Mouse (Mus musculus): Measurements from ENCODE around the gene Efna2.
"Not testable (repeated sequence)": the region's sequence is repeated elsewhere in the genome, so short reads cannot be mapped to it uniquely, and the experiment has no call there.

Gene Efna2

DNA sequence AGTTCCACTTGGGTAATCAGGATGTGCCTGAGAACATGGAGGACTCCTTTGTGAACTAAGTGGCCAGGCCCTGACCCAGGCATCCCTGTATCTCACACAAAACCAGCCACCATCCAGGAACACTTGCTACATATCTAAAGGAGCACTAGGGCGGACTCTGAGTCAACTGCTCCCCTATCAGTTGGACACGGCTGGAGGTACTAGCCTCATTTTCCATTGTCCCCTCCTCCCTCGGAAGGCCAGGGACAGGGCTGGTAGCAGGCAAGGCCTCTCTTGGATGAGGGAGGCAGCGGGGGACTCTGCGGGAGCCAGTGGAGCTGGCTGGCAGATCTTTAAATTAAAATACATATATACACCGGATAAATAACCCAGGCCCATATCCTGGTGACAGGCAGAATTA, 14.7 kb downstream of the Efna2 start:
- DNase-seq, result no peak

DNA sequence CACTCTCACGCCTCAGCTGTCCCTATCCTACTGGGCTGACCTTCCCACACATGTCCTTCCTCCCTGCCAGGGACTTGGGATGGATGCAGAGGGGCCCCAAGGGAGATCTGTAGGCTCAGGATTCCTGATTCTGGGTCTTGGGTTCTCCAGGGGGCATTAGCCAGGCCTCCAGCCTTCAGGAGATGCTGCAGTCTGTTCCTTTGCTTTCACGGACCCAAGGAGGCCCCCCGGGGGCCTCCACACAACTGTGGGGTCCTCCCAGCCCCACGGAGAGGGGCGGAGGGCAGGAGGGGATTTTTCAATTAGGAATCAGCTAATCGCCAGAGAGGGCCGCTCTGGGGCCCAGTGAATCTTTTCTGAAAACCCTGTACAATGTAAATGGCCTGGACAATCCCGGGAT, 15.2 kb downstream of the Efna2 start:
- DNase-seq, result no peak

DNA sequence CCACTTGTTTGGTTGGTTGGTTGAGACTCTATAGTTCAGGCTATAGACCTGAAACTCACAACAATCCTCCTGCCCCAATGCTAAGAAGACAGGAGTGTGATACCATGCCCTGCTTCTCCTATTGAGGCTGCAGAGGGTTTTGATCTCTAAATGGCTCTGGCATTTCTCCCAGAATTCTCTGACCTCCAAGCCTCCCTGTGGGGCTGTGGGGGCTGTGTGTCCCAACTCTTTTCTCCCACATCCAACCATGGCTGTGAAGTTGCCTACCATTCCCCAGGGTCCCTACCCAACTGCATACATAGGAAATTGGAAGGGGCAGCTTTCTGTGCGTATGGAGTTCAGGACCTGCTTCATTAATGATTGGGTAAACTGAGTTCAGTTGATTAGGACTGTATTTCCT, 16.9 kb downstream of the Efna2 start:
- no peak for DNase-seq

DNA sequence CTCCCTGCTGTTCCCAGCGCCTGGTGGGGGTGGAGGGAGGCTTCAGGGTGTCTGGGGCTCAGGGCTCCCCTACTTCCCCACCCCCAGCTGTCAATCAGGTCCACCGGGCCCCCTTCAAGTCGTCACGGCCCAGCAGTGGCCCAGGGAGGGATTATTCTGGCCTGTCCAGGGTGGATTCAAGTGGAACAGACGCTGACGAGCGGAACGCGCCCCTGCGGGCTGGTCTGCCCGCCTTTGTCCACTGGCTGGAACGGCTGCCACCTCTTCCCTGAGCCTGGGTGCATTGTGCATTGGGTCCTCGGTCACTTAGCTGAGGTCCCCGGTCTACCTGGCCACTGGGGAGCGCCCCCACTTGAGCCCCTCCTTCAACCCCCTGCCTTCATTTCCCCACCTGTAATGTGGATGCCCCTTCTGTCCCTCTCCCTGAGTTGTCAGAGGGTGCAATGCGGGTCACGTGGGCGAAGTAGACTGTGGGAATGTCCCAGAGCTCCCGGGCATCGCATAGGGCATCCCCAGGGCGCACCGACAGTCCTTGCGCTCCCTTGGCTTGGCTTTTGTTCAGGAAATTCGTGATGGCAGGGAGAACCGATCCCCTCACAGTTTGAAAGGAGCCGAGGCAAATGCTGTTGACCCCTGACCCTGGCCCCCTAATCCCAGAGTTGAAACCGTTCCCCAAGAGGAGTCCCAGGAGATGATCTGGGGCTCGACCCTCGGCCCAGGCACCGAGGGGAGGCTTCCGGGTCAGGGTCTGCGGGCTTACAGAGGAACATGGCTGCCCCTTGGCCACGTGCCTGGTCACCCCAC, 17.7 kb downstream of the Efna2 start:
- DNase-seq, result no peak

DNA sequence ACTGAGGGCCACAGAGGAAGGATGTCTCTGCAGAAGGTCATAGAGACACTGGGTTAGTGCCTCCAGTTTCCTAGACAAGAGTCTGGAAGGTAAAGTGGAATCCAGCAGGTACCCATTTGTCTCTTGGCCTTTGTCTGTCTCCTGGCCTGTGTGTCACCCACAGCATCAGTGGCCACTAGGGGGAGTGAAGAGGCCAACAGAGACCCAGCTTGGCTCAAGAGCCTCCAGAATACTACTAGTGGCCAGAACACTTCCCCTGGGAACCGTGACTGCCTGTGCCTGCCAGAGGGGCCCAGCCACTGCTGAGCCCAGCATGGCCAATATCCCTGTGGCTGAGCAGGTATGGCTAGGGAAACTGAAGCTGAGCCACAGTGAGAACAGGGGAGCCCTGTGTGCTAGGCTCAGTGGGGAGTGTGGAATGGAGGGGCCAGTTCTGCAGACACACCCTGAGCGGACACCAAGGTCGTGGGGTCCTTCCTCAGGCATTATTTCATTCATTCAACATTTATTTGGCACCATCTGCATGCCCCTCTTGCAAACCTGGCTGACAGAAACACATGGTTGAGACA, 20.2 kb downstream of the Efna2 start:
- DNase-seq, result peak; percentile 93 to 95

DNA sequence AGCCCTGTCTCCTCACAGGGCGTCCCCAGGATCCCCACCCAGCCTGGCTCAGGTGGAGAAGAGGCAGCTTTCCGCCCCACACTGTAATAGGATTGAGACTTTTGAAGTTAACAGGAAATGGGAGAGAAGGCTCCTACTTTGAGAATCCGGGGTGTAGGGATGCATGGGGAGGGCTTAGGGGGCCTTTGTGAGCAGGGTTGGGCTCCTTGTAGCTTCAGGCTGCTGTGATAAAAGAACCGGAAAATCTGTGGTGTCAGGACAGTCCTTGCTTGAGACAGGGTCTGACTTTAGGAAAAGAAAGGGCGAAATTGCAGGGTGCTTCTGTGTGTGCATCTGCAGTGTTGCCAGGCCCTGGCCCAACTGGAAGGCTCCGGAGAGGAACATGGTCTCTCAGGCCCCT, 21.2 kb downstream of the Efna2 start:
- DNase-seq, result no peak

DNA sequence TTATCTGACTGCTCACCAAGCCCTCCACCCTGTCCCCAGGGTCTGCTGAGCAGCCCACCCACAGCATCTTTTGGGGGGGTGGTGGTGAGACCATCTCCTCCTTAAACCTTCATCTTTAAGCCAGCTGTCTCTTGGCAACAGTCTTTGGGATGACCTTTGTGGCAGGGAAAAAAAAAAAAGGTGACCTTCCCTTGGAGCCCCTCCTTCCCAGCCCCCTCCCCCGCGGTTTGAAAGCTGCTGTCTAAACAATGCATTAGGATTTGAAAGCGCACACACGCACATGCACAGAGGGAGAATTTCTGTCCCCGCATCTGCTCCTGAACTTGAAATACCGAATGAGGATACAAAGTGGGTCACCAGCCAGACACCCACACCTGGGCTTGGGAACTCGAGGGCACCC, 24.8 kb downstream of the Efna2 start:
- no peak for DNase-seq

DNA sequence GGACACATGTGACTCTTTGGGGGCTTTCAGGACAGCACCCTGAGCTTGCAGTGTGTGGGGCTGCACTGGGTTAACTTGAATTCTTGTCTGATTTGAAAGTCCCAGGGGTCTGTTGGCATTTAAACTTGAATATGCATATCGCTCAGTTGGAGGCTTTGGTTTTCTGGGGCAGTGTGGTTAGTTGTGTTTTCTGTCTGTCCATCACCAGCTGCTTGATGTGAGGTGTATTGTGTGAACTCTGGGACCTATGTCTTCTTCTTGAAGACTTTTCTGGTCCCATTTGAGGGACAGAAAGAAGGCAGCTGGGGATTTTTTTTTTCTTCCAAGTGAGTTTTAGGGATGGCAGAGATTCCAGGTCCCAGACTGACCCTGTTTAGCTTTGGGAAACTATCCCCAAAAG, 27.9 kb downstream of the Efna2 start:
- DNase-seq, result no peak

DNA sequence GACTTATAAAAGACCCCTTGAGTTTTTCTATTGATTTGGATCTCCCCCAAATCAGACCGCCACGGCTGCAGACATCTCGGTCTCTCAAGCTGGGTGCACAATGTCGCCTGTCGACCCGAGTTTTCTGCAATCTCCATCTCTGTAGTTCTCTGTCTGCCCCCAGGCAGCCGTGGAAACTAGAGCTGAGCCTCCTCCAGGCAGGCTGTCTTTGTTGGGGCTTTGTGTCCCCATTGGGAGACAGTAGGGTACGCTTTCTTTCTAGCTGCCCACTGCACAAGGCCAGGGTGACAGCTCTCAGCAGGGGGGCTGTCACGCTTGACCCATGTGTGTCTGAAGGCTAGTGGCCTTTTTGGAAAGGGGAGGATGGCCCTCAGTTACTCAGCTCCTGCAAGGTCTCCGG, 28.4 kb downstream of the Efna2 start:
- DNase-seq, result no peak

DNA sequence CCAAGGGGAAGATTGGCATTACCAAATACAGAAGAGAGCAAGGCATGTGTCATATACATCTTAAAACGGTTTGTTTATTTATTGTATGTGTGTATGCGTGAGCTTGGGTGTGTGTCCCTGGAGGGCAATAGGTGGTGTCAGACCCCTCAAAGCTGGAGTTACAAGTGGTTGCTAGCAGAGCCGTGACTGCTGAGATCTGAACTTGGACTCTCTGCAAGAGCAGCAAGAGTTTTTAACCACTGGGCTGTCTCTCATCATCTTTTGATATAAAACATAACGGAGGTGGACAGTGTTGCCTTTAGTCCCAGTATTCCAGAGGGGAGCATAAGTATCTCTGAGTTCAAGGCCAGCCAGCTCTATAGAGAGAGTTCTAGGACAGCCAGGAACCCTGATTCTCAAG, 29.0 kb downstream of the Efna2 start:
- no peak for DNase-seq

DNA sequence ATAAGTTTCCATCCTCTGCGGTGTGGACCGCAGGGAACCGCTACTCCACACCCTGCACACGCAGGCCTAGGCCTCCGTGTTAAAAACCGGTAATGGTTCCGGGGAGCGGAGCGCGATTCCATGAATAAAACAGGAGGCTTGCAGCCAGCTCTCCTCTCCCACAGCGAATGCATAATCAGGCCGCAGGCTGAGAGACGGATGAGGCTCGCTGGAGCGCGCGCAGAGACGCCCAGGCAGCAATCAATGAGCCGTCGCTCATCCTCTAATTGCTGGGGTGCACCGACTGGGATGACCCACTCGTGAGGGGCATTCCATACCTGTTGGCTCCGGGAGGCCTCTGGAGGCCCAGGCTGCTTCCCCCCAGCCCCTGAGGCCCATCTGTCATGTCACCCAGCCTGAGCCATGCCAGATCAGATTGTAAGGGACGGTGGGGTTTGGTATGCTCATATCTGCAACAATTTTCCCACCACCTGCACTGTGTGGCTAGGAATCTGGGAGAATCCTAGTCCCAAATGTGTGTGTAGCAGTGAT, 29.6 kb downstream of the Efna2 start:
- DNase-seq, result peak; percentile 45 to 51

DNA sequence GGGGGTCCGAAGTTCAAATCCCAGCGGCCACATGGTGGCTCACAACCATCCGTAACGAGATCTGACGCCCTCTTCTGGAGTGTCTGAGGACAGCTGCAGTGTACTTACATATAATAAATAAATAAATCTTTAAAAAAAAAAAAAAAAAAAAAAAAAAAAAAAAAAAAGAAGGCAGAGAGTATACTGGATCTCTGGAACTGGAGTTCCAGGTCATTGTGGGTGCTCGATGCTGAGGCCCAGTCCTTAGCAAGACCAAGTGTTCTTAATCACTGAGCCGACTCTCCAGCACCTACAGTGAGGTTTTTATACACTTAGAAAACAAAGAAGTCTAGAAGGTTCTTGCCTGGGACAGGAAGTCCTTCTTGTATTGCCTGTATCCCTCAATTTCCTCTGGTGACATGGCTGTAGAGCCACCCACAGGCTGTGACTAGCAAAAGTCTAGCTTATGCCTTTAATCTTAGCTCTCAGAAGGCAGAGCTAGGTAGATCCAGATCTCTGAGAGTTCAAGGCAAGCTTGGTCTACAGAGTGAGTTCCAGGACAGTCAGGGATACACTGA, 32.3 kb downstream of the Efna2 start:
- not testable (repeated sequence) for DNase-seq

DNA sequence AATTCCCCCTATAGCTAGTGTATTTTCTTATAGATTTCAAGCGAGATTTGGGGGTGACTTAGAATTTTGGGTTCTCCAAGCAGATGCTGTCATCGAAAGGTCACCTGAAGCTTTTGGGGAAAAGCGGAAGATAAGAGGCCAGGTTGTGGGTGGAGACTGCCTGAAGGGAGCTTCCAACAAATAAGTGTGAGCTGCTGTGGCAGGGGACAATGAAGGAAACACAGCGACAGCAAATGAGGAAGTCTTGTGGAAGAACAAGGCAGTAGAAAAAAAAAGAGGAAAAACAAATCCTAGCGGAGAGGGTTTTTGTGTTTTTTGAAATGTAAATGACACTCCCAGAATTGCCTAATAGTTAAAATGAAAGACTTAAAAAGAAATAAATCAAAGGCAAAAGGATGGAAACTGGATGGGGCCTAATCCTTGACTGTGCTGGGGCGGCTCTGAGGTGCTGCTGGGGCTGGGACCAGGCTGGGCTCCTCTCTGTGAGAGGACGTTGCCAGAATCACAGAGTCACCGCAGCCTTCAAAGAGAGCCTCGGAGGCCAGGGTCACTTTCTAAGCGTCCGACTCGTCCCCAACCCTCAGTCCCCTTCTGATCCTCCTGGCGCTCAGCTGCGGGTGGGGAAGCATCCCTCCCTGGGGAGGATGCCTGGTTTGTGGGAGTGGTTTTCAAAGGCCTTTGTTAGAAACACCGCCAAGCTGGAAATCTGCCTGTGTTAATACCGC, 35.9 kb downstream of the Efna2 start:
- no peak for DNase-seq

DNA sequence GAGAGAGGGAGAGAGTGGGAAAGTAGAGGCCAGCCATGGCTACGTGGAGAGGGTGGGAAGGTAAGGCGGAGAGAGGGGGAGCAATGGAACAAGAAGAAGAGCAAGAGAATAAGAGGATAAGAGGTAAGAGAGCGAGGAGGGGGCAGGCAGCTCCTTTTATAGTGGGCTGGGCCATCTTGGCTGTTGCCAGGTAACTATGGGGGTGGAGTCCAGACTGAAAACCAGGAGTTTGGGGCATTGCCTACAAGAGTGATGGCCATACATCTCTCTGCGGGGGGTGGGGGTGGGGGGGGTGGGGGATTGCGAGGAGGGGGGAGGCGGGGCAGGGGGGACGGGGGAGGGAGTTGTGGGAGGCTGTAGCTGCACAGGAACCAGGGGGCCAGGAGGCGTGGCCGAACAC, 41.4 kb downstream of the Efna2 start:
- DNase-seq, result no peak

DNA sequence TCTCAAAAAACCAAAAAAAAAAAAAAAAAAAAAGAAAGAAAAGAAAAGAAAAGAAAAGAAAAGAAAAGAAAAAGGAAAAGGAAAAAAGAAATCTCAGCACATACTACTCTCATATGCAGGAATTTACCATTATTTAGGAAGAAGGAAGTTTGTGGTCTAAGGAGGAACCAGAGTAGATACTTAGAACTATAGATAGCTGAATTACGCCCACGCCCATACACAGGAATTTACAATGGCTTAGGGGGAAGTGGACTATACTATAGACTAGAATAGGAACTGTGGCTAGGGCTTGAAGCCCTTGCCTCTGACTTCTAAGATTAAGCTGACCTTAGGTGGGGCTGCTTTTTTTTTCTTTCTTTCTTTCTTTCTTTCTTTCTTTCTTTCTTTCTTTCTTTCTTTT, 43.9 kb downstream of the Efna2 start:
- not testable (repeated sequence) for DNase-seq

DNA sequence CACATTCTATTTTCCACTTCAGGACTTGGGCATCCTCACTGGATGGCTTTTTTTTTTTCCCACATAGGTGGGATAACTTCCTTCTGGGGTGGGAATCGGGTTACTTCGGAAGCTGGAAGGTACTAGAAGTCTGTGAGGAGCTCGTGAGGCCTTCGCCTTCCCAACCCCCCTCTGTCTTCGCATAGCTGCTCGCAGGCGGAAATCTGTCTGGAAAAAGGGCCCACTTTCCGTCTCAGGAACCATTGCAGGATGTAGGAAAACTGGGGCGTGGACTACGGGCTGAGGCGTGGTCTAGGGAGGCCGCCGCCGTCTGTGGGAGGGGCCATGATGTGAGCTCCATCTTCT, 46.8 kb downstream of the Efna2 start:
- no peak for DNase-seq

DNA sequence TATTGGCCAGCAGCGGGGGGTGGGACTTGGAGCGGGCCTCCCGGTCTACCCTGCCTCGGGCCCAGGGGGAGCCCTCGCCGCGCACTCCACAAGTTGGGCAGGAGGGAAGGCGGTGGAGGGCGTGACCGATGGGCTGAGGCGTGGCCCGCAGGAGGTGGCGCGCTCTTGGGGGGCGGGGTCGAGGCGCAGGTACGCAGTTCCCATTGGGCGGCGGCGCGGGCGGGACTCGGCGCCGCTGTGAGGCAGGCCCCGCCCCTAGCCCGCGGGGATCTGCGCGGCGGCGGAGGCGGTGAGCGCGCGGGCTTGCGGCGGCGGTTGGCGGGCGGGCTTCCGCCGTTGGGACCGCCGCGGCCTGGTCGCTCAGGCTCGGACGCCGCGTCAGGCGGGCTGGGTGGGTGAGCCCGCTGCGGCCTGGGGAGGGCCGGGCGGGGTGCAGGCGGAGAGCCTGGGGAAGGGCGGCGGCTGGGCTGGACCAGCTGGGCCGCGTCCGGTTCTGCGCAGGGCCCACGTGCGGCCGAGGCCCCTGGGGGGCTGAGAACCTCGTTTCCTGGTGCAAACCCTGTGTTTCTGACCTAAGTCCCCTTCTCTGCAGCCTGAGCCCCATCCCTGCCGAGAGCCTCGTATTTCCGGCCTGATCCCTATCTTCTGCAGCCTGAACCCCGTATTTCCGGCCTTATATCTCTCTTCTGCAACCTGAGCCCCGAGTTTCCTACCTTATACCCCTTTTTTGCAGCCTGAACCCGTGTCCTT, 47.3 kb downstream of the Efna2 start, which contains the start of gene Mum1:
Mum1 (plus strand) TSS at position 19 of the 750 bp plus-strand sequence.
- peak; percentile 98 to 99 for DNase-seq

DNA sequence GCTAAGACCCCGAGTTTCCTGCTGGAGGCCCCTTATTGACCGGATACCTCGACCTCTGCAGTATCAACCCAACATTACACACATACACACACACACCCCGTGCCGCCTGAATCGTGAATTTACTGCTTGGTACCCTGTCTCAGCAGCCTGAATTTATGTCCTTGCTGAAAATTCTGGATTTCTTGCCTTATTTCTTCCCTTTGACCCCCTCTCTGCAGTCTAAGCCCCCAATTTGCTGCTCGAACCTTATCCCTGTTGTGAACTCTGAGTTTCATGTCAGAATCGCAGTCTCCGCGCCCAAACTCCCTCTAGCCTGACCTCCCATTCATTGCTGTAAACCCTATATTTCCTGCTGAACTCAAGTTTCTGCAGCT, 47.9 kb downstream of the Efna2 start:
- DNase-seq, result no peak

DNA sequence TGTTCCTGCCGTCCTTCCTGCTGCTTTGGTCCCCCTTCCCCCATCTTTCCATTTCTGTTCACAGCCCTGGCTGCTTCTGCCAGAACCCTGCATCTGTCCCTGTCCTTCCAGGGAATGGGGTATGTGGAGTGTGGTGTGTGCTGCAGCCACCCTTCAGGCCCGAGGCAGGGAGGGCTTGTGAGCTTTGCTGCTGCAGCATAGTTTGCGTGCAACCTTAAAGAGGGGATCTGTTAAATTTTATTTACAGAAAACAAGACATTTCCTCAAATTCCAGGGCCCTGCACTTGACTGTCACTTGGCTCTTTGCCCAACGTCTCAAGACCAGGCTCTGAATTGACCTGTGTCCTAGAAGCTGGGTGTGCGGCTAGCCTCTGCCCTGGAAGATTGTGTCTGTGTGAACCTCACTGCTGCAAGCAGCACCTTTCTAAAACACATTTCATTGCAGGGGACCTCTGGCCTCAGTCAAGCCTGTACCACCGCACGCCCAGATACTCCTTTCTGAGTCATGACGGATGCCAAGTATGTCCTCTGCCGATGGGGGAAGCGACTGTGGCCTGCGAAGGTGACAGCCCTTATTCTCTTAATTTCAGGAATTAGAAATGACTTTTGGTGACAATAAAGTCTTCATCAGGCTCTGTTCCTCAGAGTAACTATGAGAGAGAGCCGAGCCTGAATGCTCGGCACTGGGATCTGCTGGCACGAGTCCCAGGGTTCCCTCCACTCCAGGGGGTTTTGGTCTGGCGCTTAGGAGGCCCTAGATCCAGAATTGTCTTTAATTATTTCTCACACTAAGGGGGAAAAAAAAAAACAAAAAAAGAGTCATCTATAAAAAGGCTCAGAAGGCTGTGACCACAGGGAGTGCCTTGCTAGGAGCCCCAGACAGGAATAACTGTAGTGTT, 48.8 kb downstream of the Efna2 start:
- DNase-seq, result peak; percentile 70 to 76

DNA sequence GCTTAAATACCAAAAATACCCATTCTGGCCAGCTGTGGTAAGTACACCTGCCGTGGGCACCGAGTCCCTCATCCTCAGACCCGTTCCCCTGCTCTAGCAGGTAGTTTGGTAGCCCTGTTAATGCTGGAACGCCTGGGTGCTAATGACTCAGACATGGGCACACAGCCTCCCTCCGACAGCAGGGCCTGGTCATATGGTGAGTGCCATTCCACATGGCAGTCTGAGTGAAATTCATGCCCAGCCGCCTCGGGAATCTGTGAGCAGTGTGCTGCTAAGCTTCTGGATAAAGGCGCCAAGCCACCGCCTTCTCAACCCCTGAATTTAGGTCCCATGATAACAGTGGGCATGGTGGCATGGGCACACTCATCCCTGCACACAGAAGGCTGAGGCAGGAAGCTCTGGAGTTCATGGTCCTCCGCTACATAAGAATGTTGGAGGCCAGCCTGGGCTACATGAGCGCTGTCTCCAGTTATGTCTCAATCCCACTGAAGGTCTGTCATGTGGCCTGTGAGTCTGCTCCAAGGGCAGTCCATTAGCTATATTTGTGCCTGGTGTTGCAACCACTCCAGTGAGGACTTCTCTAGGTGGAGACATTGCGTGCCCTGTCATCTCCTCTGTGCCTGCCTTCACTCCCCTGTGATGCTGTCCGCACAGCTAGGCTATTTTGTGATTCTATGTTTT, 57.0 kb downstream of the Efna2 start:
- no peak for DNase-seq

DNA sequence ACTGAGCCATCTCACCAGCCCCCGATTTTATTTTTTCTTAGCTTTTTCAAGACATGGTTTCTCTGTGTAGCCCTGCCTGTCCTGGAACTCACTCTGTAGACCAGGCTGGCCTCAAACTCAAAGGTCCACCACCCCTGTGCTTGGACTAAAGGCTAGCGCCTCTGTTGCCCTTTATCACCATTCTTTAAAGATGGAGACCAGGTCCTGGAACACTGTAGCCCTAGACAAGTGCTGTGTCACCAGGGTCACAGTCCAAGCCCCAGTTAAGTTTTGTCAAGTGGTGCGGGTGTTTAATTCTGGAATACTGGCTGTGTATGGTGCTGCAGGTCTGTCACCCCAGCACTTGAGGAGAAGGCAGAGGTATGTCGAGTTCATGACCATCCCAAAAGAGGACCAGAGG, 57.7 kb downstream of the Efna2 start:
- DNase-seq, result no peak
